Mouse (Mus musculus) bone marrow, adult 2 months (tissue): ENCODE measurements around the gene Spata5.

Source experiments
- CTCF ChIP-seq: fragments of 200-500 bp; IDR thresholded peaks from 2 replicates; pipeline ENCODE4 v1.5.1; 2011; ENCODE audit warnings: low read length, control low read depth; ENCODE audit not compliant: control insufficient read depth, insufficient read depth
- POLR2A ChIP-seq: fragments of 200-500 bp; IDR thresholded peaks from 2 replicates; pipeline ENCODE4 v1.6.1; 2011; ENCODE audit warnings: low read depth, mild to moderate bottlenecking, control low read depth, low read length, borderline replicate concordance; ENCODE audit not compliant: control insufficient read depth

- TF ChIP-seq POLR2A (0 out of 2 replicates have a peak, but pooled peaks have one; percentile 42), CTCF (0 out of 2 replicates have a peak, but pooled peaks have one; percentile 7)
These were observed 687 bp upstream of the Spata5 start for GRCm38 (mm10) chr3:37418961-37419457.
